Mouse (Mus musculus) c-Kit-positive CD71-negative TER-119-negative erythroid progenitor cells, embryonic 14.5 days (primary cell): ENCODE data around the gene D3Ertd254e.

ENCODE experiments used
- DNase-seq: peaks from one replicate; pipeline ENCODE4 v3.0.0-alpha.2; 2013; ENCODE audit warnings: low read depth

The D3Ertd254e gene

DNA sequence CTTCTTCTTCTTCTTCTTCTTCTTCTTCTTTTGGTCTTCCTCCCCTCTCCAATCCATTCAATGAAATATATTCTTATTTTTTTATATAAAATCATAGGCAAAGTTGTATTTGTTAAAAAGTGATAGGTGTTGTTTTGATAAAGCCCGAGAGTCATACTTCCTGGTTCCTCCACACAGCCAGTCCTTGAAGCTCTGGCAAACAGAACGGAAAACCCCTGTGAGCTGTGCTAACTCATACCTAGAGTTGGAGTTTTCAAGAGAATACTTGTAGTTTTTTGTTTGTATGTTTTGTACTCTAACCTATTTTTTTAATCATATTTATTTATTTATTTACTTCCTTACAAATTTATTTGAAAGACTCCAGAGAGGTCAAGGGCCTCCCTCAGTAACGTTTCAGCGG is 61.9 kb downstream of the D3Ertd254e start:
- DNase-seq, result no peak
